Mouse (Mus musculus): Measurements from ENCODE around the gene Mycbp. TPM values are rescaled to one million over a fixed set of nuclear protein-coding genes. Genes with fewer than 3 reads are reported as not detected.
"Not testable (repeated sequence)": the region's sequence is repeated elsewhere in the genome, so short reads cannot be mapped to it uniquely, and the experiment has no call there.

Gene Mycbp
- polyA plus RNA-seq, 1 experiment from 2014 or later, result 55.4 TPM

DNA sequence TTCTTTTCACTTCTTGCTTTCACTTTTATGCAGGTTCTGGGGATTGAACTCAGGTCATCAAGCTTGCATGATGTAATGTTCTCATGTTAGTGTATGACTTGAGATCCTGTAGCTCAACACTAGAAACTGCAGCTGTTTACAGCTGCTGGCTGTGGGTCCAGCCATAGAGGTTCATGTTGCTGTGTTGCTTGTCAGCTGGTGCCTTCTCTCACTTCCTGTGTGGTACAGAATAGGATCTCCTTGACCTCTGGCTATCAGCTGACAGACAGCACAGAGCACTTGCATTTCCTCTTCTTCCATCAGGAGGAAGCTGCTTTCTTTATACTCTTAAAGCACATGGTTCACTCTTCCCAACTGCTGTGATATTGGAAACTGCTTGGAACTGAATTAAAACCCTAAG lies 23.3 kb downstream of the Mycbp start:
- 0 out of 2 replicates have a peak, but pooled peaks have one; percentile 18 for ATAC-seq (replicated peaks; ENCODE audit: extremely low read depth, insufficient read depth, low FRiP score)
- Histone ChIP-seq H3K36me3 (ENCODE audit: control insufficient read depth, insufficient read depth) (peaks cover 51% of the 10 kb centered on the region), H3K4me2 (ENCODE audit: low read depth, low read length) (no peak overlapping the region), H3K27me3 (ENCODE audit: control insufficient read depth, insufficient read depth, low read length) (no peaks in the 10 kb centered on the region), H3K27ac (ENCODE audit: low read length) (no peak overlapping the region), H3K9ac (ENCODE audit: low read length) (no peak overlapping the region), H3K4me3 (ENCODE audit: low read length) (no peak overlapping the region), H3K4me1 (ENCODE audit: control insufficient read depth, insufficient read depth, low read length) (0 out of 2 replicates have a peak, but pooled peaks cover 2% of the 10 kb centered on the region), H3K9me3 (replicated peaks; ENCODE audit: control insufficient read depth, low read length) (no peaks in the 10 kb centered on the region)

DNA sequence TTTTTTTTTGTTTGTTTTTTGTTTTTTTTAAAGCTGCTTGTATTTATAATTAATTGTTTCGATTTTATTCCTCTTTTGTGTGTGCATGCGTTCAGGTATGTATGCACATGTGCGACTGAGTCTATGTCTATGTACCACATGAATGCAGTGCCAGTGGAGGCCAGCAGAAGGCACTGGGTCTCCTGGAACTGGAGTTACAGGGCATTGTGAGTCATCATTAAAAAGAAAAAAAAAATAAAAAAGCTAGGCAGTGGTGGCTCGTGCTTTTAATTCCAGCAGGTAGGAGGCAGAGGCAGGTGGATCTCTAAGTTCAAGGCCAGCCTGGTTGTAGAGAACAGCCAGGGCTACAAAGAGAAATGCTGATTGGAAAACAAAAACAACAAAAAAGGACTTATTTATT lies 25.4 kb downstream of the Mycbp start:
- Histone ChIP-seq H3K9ac (ENCODE audit: low read length) (no peak overlapping the region), H3K27me3 (ENCODE audit: control insufficient read depth, insufficient read depth, low read length) (no peaks in the 10 kb centered on the region), H3K27ac (ENCODE audit: low read length) (no peak overlapping the region), H3K9me3 (replicated peaks; ENCODE audit: control insufficient read depth, low read length) (no peaks in the 10 kb centered on the region), H3K4me2 (ENCODE audit: low read depth, low read length) (no peak overlapping the region), H3K36me3 (ENCODE audit: control insufficient read depth, insufficient read depth) (peaks cover 47% of the 10 kb centered on the region), H3K4me3 (ENCODE audit: low read length) (no peak overlapping the region), H3K4me1 (ENCODE audit: control insufficient read depth, insufficient read depth, low read length) (0 out of 2 replicates have a peak, but pooled peaks cover 2% of the 10 kb centered on the region)
- no peak for ATAC-seq (replicated peaks; ENCODE audit: extremely low read depth, insufficient read depth, low FRiP score)
- 93% methylated on average over 4 of the region's 4 CpGs for WGBS

GRCm38 (mm10) chr4:123934306-123934705 lies 29.7 kb downstream of the Mycbp start:
- Histone ChIP-seq H3K9ac (ENCODE audit: low read length) (no peak overlapping the region), H3K4me3 (ENCODE audit: low read length) (no peak overlapping the region), H3K36me3 (ENCODE audit: control insufficient read depth, insufficient read depth) (peaks cover 40% of the 10 kb centered on the region), H3K4me2 (ENCODE audit: low read depth, low read length) (no peak overlapping the region), H3K27me3 (ENCODE audit: control insufficient read depth, insufficient read depth, low read length) (no peaks in the 10 kb centered on the region), H3K4me1 (ENCODE audit: control insufficient read depth, insufficient read depth, low read length) (no peaks in the 10 kb centered on the region), H3K27ac (ENCODE audit: low read length) (no peak overlapping the region), H3K9me3 (replicated peaks; ENCODE audit: control insufficient read depth, low read length) (no peaks in the 10 kb centered on the region)
- WGBS, result 84% methylated on average over 4 of the region's 4 CpGs
- no peak for ATAC-seq (replicated peaks; ENCODE audit: extremely low read depth, insufficient read depth, low FRiP score)

- no peak for ATAC-seq (replicated peaks; ENCODE audit: extremely low read depth, insufficient read depth, low FRiP score)
- H3K4me3 ChIP-seq (ENCODE audit: low read length), result no peak overlapping the region
- no peak overlapping the region for H3K4me2 ChIP-seq (ENCODE audit: low read depth, low read length)
- no peak overlapping the region for H3K9ac ChIP-seq (ENCODE audit: low read length)
- peaks cover 27% of the 10 kb centered on the region for H3K36me3 ChIP-seq (ENCODE audit: control insufficient read depth, insufficient read depth)
- H3K27me3 ChIP-seq (ENCODE audit: control insufficient read depth, insufficient read depth, low read length), result no peaks in the 10 kb centered on the region
- H3K27ac ChIP-seq (ENCODE audit: low read length), result no peak overlapping the region
- H3K9me3 ChIP-seq (replicated peaks; ENCODE audit: control insufficient read depth, low read length), result no peaks in the 10 kb centered on the region
- no peaks in the 10 kb centered on the region for H3K4me1 ChIP-seq (ENCODE audit: control insufficient read depth, insufficient read depth, low read length)
- WGBS, result 92% methylated on average over 7 of the region's 7 CpGs
These were observed 31.4 kb downstream of the Mycbp start for GRCm38 (mm10) chr4:123936059-123936458.

- Histone ChIP-seq H3K27me3 (ENCODE audit: control insufficient read depth, insufficient read depth, low read length) (no peaks in the 10 kb centered on the region), H3K9me3 (replicated peaks; ENCODE audit: control insufficient read depth, low read length) (no peaks in the 10 kb centered on the region), H3K36me3 (ENCODE audit: control insufficient read depth, insufficient read depth) (peaks cover 17% of the 10 kb centered on the region), H3K4me3 (ENCODE audit: low read length) (no peak overlapping the region), H3K27ac (ENCODE audit: low read length) (no peak overlapping the region), H3K4me2 (ENCODE audit: low read depth, low read length) (no peak overlapping the region), H3K9ac (ENCODE audit: low read length) (no peak overlapping the region), H3K4me1 (ENCODE audit: control insufficient read depth, insufficient read depth, low read length) (no peaks in the 10 kb centered on the region)
- 4% methylated on average over 4 of the region's 4 CpGs for WGBS
- ATAC-seq (replicated peaks; ENCODE audit: extremely low read depth, insufficient read depth, low FRiP score), result no peak
These were observed 35.2 kb downstream of the Mycbp start for GRCm38 (mm10) chr4:123939838-123940237.

GRCm38 (mm10) chr4:123940878-123941277 lies 36.2 kb downstream of the Mycbp start:
- H3K9ac ChIP-seq (ENCODE audit: low read length); H3K4me2 ChIP-seq (ENCODE audit: low read depth, low read length); ATAC-seq (replicated peaks; ENCODE audit: extremely low read depth, insufficient read depth, low FRiP score); H3K4me3 ChIP-seq (ENCODE audit: low read length); H3K9me3 ChIP-seq (replicated peaks; ENCODE audit: control insufficient read depth, low read length); H3K4me1 ChIP-seq (ENCODE audit: control insufficient read depth, insufficient read depth, low read length); H3K36me3 ChIP-seq (ENCODE audit: control insufficient read depth, insufficient read depth); H3K27ac ChIP-seq (ENCODE audit: low read length); H3K27me3 ChIP-seq (ENCODE audit: control insufficient read depth, insufficient read depth, low read length): not testable (repeated sequence)
- 63% methylated on average over 7 of the region's 7 CpGs for WGBS

DNA sequence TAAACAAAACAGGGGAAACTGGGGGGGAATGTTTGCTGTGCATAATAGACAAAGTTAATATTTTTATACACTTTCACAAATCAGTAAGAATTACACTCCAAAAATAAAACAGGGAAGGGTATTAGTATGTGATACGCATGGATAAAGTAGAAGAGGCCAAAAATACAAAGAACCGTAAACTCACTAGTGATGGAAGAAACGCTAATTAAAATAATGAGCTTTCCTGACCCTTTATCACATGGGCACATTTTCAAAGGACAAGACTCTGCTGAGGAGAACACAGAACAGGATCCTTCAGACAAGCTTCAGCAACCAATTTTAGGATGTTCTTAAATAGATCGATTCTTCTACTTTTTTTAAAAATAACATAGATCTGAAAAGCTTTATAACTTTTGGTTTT lies 42.1 kb downstream of the Mycbp start:
- WGBS, result 81% methylated on average over 4 of the region's 4 CpGs
- Histone ChIP-seq H3K27me3 (ENCODE audit: control insufficient read depth, insufficient read depth, low read length) (0 out of 2 replicates have a peak, but pooled peaks cover 3% of the 10 kb centered on the region), H3K9ac (ENCODE audit: low read length) (no peak overlapping the region), H3K9me3 (replicated peaks; ENCODE audit: control insufficient read depth, low read length) (no peaks in the 10 kb centered on the region), H3K4me2 (ENCODE audit: low read depth, low read length) (no peak overlapping the region), H3K4me3 (ENCODE audit: low read length) (no peak overlapping the region), H3K27ac (ENCODE audit: low read length) (no peak overlapping the region), H3K36me3 (ENCODE audit: control insufficient read depth, insufficient read depth) (no peaks in the 10 kb centered on the region), H3K4me1 (ENCODE audit: control insufficient read depth, insufficient read depth, low read length) (no peaks in the 10 kb centered on the region)
- no peak for ATAC-seq (replicated peaks; ENCODE audit: extremely low read depth, insufficient read depth, low FRiP score)

- 28% methylated on average over 5 of the region's 5 CpGs for WGBS
- Histone ChIP-seq H3K4me2 (ENCODE audit: low read depth, low read length) (no peak overlapping the region), H3K4me1 (ENCODE audit: control insufficient read depth, insufficient read depth, low read length) (no peaks in the 10 kb centered on the region), H3K4me3 (ENCODE audit: low read length) (no peak overlapping the region), H3K36me3 (ENCODE audit: control insufficient read depth, insufficient read depth) (no peaks in the 10 kb centered on the region), H3K9me3 (replicated peaks; ENCODE audit: control insufficient read depth, low read length) (no peaks in the 10 kb centered on the region), H3K27ac (ENCODE audit: low read length) (no peak overlapping the region), H3K27me3 (ENCODE audit: control insufficient read depth, insufficient read depth, low read length) (0 out of 2 replicates have a peak, but pooled peaks cover 3% of the 10 kb centered on the region), H3K9ac (ENCODE audit: low read length) (no peak overlapping the region)
- no peak for ATAC-seq (replicated peaks; ENCODE audit: extremely low read depth, insufficient read depth, low FRiP score)
These were observed 42.5 kb downstream of the Mycbp start for GRCm38 (mm10) chr4:123947149-123947548.

- Histone ChIP-seq H3K4me2 (ENCODE audit: low read depth, low read length) (no peak overlapping the region), H3K27me3 (ENCODE audit: control insufficient read depth, insufficient read depth, low read length) (0 out of 2 replicates have a peak, but pooled peaks cover 3% of the 10 kb centered on the region), H3K9ac (ENCODE audit: low read length) (no peak overlapping the region), H3K27ac (ENCODE audit: low read length) (no peak overlapping the region), H3K4me1 (ENCODE audit: control insufficient read depth, insufficient read depth, low read length) (no peaks in the 10 kb centered on the region), H3K4me3 (ENCODE audit: low read length) (no peak overlapping the region), H3K36me3 (ENCODE audit: control insufficient read depth, insufficient read depth) (no peaks in the 10 kb centered on the region), H3K9me3 (replicated peaks; ENCODE audit: control insufficient read depth, low read length) (no peaks in the 10 kb centered on the region)
- WGBS, result 85% methylated on average over 6 of the region's 6 CpGs
- no peak for ATAC-seq (replicated peaks; ENCODE audit: extremely low read depth, insufficient read depth, low FRiP score)
These were observed 44.3 kb downstream of the Mycbp start for GRCm38 (mm10) chr4:123948901-123949300.

All from heart, embryonic 16.5 days (tissue).